Mouse (Mus musculus) embryo, embryonic 10 days (tissue): ENCODE data around the gene Usp2.
A peak's percentile ranks its signal among the peaks of the same experiment; 100 is the strongest.

ENCODE experiments used
- DNase-seq: peaks from one replicate; pipeline ENCODE4 v3.0.0-alpha.2; 2015; ENCODE audit warnings: low spot score

Usp2 gene

GRCm38 (mm10) chr9:44125026-44125425 lies 58.2 kb downstream of the Usp2 start:
- no peak for DNase-seq

GRCm38 (mm10) chr9:44125546-44126428 lies 59.0 kb downstream of the Usp2 start:
- DNase-seq = peak; percentile 93

- no peak for DNase-seq
Observed at GRCm38 (mm10) chr9:44126746-44127145, 59.9 kb downstream of the Usp2 start.

- no peak for DNase-seq
Observed at GRCm38 (mm10) chr9:44127351-44127801, 60.6 kb downstream of the Usp2 start.

GRCm38 (mm10) chr9:44129633-44130032 lies 62.8 kb downstream of the Usp2 start:
- no peak for DNase-seq

- DNase-seq = peak; percentile 84
Observed at GRCm38 (mm10) chr9:44130034-44130433, 63.2 kb downstream of the Usp2 start.

GRCm38 (mm10) chr9:44130581-44131275 lies 63.9 kb downstream of the Usp2 start:
- peak; percentile 68 for DNase-seq

GRCm38 (mm10) chr9:44131276-44131590 lies 64.4 kb downstream of the Usp2 start:
- DNase-seq = no peak

GRCm38 (mm10) chr9:44132200-44132599 lies 65.4 kb downstream of the Usp2 start:
- DNase-seq = no peak

GRCm38 (mm10) chr9:44133287-44133686 lies 66.5 kb downstream of the Usp2 start:
- no peak for DNase-seq

- peak; percentile 55 for DNase-seq
Observed at GRCm38 (mm10) chr9:44134101-44134850, 67.5 kb downstream of the Usp2 start, which contains the start of gene Mcam. Gene Mcam (plus strand): TSS chr9:44134469.

- no peak for DNase-seq
Observed at GRCm38 (mm10) chr9:44134851-44135730, 68.3 kb downstream of the Usp2 start.

- no peak for DNase-seq
Observed at GRCm38 (mm10) chr9:44135731-44136411, 69.0 kb downstream of the Usp2 start.

GRCm38 (mm10) chr9:44137846-44138245 lies 71.0 kb downstream of the Usp2 start:
- no peak for DNase-seq

GRCm38 (mm10) chr9:44141951-44142350 lies 75.1 kb downstream of the Usp2 start:
- no peak for DNase-seq

GRCm38 (mm10) chr9:44143421-44143820 lies 76.6 kb downstream of the Usp2 start:
- DNase-seq = no peak

- peak; percentile 61 for DNase-seq
Observed at GRCm38 (mm10) chr9:44144023-44144717, 77.3 kb downstream of the Usp2 start.

GRCm38 (mm10) chr9:44144718-44145060 lies 77.9 kb downstream of the Usp2 start:
- no peak for DNase-seq
